Mouse (Mus musculus) bone marrow, adult 2 months (tissue): ENCODE results near the gene Nxn.

Experiments
- CTCF ChIP-seq: fragments of 200-500 bp; IDR thresholded peaks from 2 replicates; pipeline ENCODE4 v1.5.1; 2011; ENCODE audit warnings: low read length, control low read depth; ENCODE audit not compliant: control insufficient read depth, insufficient read depth
- POLR2A ChIP-seq: fragments of 200-500 bp; IDR thresholded peaks from 2 replicates; pipeline ENCODE4 v1.6.1; 2011; ENCODE audit warnings: low read depth, mild to moderate bottlenecking, control low read depth, low read length, borderline replicate concordance; ENCODE audit not compliant: control insufficient read depth

DNA sequence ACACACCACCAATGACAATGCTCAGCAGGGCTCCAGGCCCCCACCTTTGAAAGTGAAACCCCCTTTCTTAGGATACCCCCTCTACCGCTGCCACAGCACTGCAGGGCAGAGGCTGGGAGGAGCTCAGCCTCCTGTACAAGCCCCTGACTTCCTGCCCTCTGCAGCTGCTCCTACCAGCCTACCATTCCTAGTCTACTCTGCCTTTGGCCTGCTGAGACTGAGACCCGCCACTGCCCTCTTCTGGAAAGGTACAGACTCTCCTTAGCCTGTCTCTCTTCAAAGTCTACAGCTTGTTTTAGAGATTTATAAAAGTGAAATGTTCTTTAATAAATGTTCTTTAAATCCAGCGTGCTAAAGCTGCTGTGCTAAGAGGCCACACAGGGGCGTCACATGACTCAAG is 30.1 kb upstream of the Nxn start:
- TF ChIP-seq POLR2A = no peak
- no peak for TF ChIP-seq CTCF
